Mouse (Mus musculus) left cerebral cortex, postnatal 36 days (tissue): Measurements from ENCODE around the gene Bcl2l13. TPM values are rescaled to one million over a fixed set of nuclear protein-coding genes. Genes with fewer than 3 reads are reported as not detected.
"Not testable (repeated sequence)": the region's sequence is repeated elsewhere in the genome, so short reads cannot be mapped to it uniquely, and the experiment has no call there.

ENCODE experiments used
- DNase-seq, 2 experiments: peaks; one replicate each; pipeline ENCODE4 v3.0.0; 2021 to 2022; ENCODE audit warnings: low spot score in 2 of 2, mixed read lengths in 1 of 2
- intact Hi-C: fragments of 180-260 bp; cut with DNase I; formaldehyde crosslinking; loops from one replicate; pipeline ENCODE4 v1.15.1; 2025
- total RNA-seq, 2 experiments: library from RNA; stranded (reverse); gene quantifications; 2 replicates each; pipeline ENCODE4 v1.2.3; 2021

The Bcl2l13 gene
- total RNA-seq, 2 experiments from 2014 or later, result 45.5 to 55.5 TPM

DNA sequence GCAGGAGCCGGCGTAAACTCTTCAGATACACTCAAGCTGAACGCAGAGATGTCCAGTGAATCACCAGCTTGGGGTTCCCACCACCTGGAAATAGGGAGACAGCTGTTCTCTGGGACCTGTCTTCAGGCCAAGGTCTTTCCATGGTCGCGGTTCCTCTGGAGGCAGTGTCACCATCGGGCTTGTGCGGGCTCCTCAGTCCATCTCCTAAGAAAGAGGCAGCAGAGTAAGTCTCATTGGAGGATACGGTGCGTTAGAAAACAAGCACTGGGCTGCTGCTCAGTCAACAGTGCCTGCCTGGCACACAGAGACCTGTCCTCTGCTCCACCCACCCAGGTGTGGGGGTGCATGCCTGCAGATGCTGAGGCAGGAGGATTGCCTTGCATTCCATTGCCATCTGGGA, 58.1 kb downstream of the Bcl2l13 start:
- DNase-seq, result no peak
- intact Hi-C loops, result no loop called here

DNA sequence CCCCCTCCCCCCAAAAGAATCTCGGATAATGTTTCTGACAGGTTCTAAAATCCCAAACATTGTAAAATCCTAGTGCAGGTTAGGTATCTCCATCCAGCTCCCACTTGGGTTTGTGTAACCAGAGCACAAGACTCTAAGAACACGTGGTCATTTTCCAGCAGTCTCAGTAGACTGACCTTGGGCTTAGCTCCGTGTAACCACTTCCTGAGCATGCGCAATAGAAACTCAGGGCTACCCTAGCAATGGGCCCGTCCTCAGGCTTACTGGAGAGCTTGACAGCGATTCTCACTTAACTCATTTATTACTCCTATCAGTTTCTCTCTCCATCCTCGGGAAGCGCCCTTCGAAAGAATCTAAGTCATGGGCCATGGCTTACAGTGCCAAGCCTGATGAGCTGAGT, 58.5 kb downstream of the Bcl2l13 start:
- no peak for DNase-seq
- intact Hi-C loops, result no loop called here

DNA sequence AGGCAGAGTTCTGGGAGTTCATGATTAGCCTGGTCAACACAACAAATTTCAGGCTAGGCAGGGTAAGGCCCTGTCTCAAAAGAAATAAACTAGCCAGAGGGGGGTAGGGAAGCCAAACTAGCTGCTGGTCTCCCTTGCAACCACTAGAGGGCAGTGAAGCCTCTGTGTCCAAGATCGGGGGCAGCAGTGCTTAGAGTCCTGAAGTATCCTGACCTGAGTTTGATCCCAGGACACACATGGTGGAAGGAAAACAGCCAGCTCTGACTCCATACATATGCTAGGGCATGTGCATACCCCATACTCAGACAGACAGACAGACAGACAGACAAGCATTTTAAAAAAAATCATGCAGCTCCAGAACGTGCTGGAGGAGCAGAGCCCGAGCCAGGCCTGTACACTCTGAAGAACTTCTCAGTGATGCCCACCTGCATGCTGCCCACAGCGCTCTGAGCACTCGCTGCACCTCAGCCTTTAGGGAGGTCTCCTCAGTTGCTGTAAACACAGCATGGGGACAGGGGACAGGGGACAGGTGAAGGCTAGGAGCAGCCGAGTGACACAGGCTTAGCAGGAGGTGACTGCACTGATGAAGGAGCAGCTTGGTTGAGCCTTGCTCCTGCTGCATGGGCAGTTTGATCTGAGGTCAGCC, 62.3 kb downstream of the Bcl2l13 start:
- intact Hi-C loops, result no loop called here

DNA sequence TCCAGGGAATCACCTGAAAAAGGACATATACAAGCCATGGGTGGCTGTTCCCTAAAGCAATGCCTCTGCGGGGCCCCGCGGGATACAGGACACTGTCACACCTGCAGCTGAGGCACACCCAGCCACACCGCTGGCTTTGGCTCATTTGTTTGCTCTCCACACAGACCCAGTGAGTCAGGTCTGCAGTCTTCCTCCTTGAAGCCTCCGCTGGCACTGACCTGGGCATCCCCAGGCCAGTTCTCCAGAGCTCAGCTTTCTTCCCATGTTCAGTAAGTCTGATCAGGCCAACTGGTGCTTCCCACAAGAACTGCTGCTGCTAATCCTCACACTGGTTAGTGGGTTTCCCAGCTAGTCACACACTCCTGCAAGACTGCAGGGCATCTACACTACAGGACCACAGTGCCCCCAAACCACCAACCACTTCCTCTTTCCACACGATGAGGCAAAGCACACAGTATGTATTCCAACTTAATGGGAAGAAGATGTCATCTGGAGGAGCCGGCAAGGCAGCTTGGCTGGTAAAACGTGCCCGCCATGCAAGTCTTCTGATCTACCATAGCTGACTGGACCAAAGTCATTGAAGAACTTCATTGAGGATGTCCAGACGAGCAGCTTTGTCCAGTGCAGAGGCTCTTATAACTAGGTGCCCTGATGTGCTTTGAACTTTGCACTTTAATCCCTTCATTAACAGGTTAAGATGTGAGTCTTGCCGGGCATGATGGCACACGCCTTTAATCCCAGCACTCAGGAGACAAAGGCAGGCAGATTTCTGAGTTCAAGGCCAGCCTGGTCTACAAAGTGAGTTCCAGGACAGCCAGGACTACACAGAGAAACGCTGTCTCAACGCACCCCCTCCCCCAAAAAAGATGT, 66.0 kb downstream of the Bcl2l13 start:
- intact Hi-C loops, result no loop called here
- DNase-seq, result no peak

More for the DNA sequence above, 62.3 kb downstream of the Bcl2l13 start:
- peak in 1 of 2 experiments; percentile 28 for DNase-seq

DNA sequence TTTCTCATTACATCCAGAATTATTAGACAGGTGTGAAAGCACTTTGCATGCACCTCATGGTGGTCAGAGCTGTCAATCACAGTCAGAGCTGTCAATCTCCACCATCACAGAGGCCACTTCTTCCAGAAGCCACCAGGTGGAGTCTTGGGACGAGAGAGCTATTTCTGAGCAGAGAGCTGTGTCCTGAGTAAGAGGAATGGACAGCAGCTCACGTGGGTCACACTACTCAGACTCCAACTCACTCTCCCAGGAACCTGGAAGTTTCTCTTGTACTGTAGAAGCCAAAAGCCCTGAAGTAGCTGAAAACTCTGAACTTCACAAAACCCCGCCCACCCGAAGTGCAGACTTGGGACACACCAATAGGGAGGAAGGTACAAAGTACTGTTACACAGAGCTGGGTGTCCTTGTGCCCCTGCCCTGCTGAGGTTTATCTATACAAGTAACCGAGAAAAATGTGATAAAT, 67.5 kb downstream of the Bcl2l13 start:
- intact Hi-C loops, result no loop called here
- DNase-seq, result no peak

DNA sequence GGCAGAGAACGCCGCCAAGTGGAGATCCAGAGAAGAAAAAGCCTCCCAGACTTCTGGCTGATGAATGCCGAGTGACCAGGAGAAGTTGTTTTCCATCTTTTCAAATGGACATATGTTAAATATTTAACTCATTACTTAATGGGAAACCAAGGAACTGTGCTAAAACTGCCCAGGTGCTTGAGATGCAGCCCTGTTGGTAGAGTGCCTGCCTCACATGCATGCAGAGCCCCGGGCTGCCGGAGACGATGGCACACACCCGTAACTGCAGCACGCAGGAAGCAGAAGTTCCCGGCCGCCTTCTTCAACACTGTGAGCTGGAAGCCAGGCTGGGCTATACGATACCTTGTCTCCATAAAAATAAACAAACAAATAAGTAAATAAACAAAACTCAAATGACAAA, 67.9 kb downstream of the Bcl2l13 start:
- intact Hi-C loops, result no loop called here
- DNase-seq, result no peak

DNA sequence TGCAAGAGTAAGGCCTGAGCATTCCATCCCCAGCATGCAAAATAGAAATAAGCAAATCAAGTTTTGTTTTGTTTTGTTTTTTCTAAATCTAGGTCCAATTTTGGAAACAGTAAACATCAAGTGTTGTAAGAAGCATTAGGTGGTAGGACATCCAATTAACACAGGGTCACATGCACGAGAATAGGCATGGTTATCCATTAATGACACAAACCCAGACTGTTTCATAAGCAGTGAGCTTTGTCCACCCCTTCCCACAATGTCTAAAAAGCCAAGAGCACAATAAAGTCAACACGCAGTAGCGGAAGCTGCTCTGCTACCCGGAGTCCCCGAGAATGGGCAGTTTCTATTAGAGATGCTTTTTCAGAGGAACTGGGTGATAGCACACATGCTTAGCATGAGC, 69.1 kb downstream of the Bcl2l13 start:
- intact Hi-C loops, result no loop called here
- no peak for DNase-seq

DNA sequence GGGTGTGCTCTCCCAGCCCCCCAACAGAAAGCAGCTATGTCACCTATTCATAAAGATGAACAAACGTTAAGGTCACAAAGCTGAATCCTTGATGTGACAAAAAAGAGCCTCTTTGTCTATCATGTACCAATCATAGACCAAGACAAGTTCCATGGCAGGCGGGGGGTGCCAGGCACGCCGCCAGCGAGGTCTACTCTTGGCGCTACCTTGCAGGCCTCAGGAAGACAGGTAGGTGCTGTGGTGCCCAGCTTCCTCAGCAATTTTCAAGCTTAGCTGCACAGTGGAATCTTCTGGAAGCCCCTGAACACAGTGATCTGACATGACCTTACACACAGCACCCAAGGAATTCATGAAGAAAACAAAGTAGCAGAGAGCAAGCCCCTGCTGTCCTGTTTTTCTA, 70.5 kb downstream of the Bcl2l13 start:
- DNase-seq, result no peak
- intact Hi-C loops, result no loop called here

DNA sequence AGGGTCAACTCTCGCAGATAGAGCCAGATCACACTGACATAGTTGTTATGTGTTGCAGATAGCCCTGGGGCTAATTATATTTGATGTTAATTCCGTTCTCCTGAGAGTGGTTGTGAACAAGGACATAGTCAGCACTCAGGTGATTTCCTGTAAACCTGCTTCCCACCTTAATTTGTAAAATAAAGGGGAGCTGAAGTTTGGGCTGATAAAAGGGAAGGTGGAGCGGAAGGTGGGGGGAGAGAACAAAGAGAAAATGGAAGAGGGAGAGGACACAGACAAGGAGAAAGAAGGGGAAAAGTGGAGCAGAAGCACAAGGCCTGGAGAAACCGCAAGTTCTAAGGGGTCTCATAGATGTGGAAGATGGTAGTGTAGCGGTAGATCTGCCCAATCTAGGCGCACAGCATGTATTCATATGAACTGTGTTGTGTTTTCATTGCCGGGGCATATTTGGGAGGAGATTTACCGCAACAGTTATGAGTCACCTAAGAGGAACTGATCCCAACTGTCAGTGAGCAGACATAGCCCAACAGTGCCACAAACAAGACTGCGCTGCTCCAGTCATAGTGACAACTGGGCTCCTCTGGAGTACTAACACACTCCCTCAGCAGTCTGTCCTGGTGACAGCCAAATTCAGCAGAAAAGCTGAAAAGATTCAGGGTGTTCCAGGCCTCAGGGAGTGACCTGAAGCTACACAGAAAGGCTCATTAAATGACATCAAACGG, 72.0 kb downstream of the Bcl2l13 start:
- intact Hi-C loops, DNase-seq: not testable (repeated sequence)

DNA sequence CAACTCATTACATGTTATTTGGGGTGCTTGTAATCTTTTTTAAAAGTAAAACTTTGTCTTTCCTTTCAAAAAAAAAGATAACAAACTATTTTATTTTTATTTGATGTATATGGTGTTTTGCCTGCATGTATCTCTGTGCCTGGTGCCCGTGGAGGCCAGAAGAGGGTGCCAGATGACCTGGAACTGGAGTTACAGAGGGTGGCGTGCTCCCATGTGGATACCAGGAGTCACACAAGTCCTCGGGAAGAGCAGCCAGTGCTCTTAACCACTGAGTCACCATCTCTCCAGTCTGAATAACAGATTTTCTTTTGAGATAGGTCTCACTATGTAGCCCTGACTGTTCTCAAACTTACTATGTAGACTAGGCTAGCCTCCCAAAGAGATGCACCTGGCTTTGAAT, 73.5 kb downstream of the Bcl2l13 start:
- intact Hi-C loops, result no loop called here
- no peak for DNase-seq

DNA sequence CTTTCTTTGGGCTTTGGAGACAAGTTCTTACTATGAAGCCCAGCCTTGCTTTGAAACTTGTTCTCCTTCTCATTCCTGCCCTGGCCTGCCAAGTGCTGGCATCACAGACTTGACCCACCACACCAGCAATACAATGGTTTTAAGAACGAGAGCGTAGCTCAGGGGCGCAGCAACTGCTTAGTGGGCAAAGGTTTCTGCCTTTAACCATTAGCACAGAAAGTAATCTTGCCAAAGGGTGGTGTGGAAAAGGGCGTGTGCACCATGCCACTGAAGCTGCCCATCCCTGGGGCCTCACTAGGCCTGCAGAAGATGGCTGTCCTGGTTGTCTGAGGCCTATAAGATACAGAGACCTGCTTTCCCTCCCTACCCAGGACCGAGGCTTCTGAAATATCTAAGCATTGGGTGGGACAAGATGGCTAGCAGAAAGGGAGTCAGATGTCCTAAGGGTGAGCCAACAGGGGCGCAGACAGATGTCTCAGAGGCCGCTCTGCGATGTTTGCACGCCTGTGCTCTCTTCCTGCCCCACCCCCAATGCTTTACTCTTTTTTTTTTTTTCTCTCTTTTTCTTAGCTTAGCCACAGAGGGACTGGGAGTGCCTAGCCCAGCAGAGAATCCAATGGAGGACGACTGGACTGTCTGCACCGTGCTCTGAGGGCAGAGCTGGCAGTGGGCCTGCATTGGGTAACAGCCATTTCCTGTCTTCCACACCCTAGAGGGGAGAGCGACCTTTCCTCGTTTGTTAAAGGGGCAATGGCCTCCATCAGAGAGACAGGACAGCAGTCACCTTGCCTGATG, 75.4 kb downstream of the Bcl2l13 start:
- intact Hi-C loops, result no loop called here
- DNase-seq, result no peak

DNA sequence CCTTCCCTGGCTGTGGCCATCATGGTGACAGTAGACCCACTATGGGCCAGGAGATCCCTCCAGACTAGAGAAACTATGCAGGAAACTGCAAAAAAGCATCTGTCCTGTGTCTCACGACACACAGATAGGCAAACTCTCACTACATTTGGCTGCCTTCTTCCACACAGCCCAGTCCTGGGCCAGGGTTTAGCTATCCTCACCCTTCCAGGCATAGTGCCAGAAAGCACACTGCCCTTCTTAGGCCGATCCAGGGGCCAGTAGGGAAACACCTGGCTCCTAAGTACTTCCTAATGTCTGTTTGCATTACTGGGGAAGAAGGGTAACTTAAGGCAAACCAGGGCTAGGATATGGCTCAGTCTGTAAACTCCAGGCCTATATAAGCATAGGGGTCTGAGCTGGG, 76.9 kb downstream of the Bcl2l13 start:
- no peak for DNase-seq
- intact Hi-C loops, result no loop called here

DNA sequence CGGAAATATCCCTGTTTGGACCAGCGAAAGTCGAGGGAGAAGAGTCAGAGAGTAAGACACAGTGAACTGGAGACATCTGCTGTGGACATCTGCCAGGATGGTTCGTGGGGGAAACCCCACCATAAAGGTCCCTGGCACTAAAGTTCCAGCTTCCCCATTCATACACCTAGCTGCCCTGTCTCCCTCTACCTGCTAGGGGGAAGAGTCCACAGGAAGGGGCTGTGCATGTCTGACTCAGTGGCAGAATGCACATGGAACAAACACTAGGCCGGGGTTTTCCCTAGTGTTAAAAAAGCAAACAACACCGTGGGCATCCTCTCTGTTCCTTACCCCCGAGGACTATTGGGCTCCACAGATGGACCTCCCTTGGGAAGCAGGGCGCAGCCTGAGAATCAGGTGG, 77.8 kb downstream of the Bcl2l13 start:
- intact Hi-C loops, result no loop called here
- no peak for DNase-seq

DNA sequence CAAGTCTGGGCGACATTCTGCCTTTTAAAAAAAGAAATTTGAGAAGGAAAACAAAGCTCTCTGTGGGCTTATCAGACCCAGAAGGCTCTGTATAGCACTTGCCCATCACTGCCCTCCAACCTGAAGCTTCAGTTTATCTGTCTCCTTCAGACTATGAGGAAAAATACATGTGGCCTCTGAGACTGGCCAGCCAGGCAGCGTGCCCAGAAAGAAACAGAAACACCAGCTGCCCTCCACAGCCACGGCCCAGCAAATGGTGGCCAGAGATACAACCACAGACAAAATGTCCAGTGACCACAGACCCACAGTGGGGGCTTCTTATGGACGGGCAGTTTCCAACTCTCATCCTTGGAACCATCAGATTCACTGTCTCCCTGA, 78.5 kb downstream of the Bcl2l13 start:
- intact Hi-C loops, result no loop called here

DNA sequence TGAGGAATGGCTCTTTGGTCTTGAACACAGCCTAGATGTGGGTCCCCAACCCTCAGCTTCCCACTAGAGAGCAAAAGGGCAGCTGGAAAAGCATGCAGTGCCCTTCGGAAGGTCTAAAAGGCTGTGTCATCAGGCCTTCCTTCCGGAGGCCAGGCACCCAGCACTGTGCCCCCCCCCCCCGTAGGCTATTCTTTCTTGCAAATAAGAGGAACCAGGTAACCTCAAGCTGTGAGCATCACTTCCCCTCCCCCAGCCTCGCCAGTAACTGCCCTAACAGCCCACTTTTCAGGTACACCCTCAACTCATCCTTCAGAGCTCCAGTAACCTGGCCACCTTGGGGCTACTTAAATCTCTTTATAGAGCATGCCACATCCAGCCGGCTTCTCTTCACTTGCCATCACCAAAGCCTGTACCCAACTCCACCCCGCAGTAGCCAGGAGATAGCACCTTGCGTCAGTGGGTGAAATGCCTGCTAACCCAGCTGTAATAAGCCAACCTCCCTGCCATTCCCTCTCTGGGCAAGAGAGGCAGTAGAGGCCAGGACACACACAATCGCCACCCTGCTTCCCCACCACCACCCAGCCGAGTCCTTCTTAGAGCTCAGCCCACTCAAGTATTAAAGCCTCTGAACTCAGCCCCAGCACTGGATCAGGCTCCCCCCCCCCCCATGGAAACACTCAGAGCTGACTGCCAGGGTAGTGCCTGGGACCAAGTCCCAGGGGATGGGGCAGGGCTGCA, 79.1 kb downstream of the Bcl2l13 start:
- intact Hi-C loops, result no loop called here
- DNase-seq, result no peak

More for the DNA sequence above, 78.5 kb downstream of the Bcl2l13 start:
- no peak for DNase-seq

DNA sequence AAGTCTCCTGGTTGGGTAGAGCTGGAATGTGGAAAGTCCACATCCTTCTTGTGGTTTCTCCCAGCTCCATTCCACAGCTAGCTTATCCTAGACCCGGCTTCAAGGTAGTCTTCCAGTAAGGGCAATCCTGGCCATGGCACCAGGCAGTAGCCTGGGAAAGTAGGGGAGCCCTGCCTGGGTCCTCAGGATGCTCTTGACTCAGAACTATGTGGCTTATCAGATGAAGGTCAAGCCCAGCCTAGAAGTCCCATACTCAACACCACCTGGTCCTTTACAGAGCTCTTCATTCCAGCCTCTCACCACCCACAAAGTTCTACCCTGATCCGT, 79.6 kb downstream of the Bcl2l13 start:
- no peak for DNase-seq
- intact Hi-C loops, result no loop called here

DNA sequence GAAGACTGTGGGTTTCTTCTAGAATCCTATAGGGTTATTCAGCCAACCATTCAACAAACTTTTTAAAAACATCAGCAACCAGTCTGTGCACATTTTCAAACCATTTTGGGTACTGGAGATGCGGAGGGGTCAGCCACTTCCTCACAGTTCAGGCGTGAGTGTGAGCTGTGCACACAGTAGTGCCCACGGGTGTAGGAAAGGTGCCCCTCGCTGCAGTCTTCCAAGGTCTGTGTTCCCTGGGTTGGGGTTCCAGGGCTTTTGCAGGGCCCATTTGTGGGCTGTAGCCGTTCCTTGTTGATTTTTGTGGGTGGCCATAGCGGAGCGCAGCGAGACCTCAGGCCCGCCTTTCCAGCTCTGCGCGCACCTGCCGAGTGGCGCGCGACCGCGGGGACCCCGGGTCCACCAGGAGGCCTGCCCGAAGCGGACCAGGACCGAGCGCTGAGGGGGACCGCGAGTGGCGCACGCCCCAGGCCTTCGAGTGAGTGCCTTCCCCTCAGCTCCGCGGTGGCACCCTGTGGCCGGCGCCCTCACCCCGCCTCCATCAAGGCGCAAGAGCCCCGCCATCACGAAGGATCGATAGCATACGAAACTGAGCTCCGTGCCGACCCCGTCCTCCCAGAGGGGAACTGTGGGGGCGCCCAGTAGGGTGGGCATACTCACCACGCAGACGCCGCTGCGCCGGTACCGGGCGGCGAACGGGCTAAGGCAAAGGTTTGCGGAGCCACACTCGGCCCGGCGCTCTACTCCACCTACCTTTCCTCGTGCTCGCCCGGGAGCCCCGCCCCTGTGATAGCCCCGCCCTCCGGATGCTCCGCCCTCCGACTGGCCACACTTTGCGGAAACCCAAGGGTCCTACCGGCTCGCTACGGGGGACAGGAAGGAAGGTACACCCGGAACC, 80.3 kb downstream of the Bcl2l13 start, which contains the start of gene Bid:
TSS of gene Bid (minus strand) at position 780 of the 898 bp plus-strand sequence.
- intact Hi-C loops, result no loop called here

More for the DNA sequence above, 80.3 kb downstream of the Bcl2l13 start, which contains the start of gene Bid:
- peak; percentile 77 to 81 for DNase-seq
